Mouse (Mus musculus) granulocyte monocyte progenitor cell, adult 5-6 weeks (primary cell): ENCODE measurements at regions not wholly inside any gene's neighbourhood (a gene's known extent, or its start where the extent isn't known, plus 50 kb on each side); places are given as distances from the start of the nearest gene placed in this dataset.

Experiments used
- ATAC-seq: replicated peaks from 2 replicates; pipeline ENCODE4 v1.8.0; 2016; ENCODE audit warnings: mild to moderate bottlenecking, moderate TSS enrichment, inconsistent platforms; ENCODE audit not compliant: poor library complexity, severe bottlenecking

DNA sequence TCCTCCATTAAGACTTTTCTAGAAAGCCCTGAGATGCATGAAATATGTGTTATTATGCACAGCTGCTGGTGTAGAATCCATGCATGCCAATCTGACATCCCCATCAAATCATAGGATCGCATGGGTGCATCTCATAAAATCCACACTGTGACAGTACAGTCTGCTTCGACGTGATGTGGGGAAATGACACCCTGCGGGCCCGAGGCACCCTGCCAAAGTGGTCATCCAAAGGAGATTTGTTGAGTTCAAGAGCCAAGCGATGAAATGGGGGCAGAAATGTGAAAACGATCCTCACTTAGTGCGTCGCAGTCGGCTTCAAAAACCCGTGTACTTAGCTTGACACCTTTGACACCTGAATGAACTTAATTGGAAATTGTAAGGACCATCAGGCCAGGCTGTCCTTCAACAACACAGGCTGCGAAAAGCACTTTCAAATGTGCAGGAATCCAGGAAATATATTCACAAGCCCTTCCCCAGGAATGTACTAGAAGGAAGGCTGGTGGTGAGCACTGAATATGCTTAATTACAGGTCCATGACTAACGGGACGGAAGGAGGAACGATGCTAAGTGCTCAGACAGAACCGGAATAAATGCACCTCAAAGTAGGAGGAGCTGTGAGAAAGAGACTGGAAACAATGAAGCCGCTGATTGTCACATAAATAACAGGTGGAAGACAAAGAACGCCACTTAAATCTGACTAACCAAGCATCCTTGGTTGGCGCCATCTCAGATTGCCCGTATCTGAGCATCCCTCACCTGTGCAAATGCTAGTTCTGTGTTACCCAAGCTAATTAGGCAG, 60.9 kb upstream of the Ppp2r5c start:
- ATAC-seq, result no peak

DNA sequence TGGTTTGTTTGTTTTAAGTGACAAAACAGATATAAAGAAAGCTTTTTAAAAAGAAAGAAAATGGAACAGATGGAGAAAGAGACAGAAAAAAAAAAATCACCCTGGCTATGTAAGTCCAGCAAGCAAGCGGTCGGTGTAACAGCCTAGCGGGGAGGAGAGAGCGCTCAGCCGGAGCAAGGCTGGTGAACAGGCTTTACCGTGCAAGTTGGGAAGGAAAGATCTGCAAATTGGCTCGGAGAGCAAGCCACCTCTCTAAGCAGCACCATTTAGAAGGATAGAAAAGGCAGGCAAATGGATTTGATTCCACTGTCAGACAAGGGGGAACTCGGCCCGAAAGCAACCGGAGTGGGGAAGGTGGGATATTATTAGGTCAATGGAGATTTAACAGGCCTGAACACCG, 59.9 kb upstream of the Ppp2r5c start:
- no peak for ATAC-seq

DNA sequence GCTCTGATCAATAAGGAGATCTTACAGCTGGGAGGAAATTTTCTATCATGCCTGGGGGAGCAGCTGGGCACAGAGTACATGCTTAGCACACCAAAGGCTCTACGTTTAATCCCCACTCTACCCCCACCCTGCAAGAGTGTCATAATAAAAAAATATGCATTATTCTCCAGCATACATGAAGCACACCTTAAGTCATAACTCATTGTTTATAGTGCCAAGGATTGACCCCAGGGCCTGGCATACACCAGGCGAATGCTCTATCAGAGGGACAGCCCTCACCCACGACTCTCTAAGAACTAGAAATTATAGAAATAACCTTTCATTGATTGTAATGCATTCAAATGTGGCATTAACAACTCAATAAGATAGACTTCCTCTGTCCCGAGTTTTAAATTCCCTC, 59.4 kb upstream of the Ppp2r5c start:
- no peak for ATAC-seq

DNA sequence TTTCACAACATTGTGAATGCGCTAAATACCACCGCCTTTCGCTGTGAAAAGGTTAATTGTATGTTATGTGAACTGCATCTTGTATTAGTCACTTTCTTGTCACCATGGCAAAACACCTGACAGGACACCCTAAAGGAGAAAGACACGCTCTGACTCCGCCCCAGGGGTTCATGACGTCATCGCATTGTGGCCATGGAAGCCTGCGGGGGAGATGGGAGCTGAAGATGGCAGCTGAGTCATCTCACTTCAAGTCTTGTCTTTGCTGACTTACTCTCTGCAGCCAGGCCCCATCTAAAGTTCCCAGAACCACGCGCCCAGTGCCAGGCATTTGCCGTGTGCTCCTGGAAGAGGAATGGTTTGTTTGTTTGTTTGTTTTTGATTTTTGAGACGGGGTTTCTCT, 57.5 kb upstream of the Ppp2r5c start:
- no peak for ATAC-seq

DNA sequence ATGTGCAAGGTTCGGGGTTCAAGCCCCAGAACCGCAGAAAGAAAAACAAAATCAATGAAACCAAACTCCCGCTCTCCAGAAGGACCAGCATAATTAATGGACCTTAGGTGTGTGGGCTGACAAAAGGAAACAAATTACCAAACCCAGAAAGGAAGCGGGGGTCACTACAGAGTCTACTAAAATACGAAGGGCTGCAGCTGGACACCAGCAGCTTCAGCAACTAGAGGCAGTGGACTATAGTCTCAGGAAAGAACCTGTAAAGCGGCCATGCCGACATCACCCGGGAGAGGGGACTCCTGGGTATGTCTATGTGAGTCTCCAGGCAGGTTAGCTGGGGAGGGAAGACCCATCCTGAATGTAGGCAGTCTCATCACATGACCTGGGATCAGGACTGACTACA, 55.5 kb upstream of the Ppp2r5c start:
- ATAC-seq, result no peak

DNA sequence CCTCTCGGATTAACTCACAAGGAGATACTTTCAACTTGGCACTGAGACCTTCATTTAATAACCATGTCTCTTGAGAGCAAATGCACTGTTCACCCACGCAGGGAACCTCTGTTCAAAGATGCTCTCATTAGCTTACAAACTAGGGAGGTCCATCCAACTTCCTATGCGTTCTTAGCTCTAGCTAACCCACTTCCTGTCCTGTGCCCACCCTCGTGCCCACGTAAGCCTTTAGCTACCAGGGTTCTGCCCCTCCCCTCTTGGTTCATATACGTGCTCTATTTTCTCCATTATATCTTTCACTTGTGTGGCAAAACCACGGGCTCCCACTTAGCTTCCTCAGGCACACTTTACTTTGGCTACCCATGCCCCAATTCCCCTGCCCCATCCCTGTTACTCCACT, 53.4 kb upstream of the Ppp2r5c start:
- no peak for ATAC-seq
